Mouse (Mus musculus): Measurements from ENCODE around the gene Numb. TPM values are rescaled to one million over a fixed set of nuclear protein-coding genes. Genes with fewer than 3 reads are reported as not detected.

Numb gene
- total RNA-seq, 1 experiment: 17.2 TPM

DNA sequence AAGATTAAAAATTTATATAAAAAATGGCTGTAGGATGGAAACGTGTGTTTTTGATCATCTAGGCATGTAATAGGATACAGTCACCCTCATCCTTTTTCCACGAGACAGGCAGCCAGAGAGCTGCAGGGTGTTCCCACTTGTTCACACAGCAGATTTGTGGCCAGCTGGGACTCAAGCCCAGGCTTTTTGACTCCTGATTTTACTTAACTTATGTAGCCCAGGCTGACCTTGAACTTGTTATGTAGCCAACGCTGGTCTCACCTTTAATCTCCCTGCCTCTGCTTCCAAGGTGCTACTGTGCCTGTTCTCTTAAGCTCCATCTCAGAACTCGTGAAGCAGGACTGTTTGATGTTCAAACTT lies 132.0 kb downstream of the Numb start:
- in situ Hi-C loops (cut with MboI; ENCODE audit: low sequenced_read_pairs in 2 of 2, unreplicated experiment in 2 of 2): no loop called here
- 0 out of 2 replicates have a peak, but pooled peaks cover 2% of the 10 kb centered on the region for H3K36me3 ChIP-seq (ENCODE audit: control insufficient read depth, insufficient read depth, low read length, poor library complexity, severe bottlenecking)

GRCm38 (mm10) chr12:83789051-83789780 lies 132.5 kb downstream of the Numb start:
- DNase-seq (ENCODE audit: low read depth, low spot score): no peak
- no peak overlapping the region for H3K4me3 ChIP-seq (ENCODE audit: insufficient read depth in 1 of 2, low read depth in 1 of 2, low read length in 2 of 2, poor library complexity in 1 of 2, severe bottlenecking in 1 of 2)
- H3K4me1 ChIP-seq (ENCODE audit: control insufficient read depth in 2 of 2, insufficient read depth in 2 of 2, low read length in 2 of 2, poor library complexity in 1 of 2): no peaks in the 10 kb centered on the region
- H3K9me3 ChIP-seq (ENCODE audit: control insufficient read depth, insufficient read depth, low read depth, low read length): no peaks in the 10 kb centered on the region
- 0 out of 2 replicates have a peak, but pooled peaks cover 2% of the 10 kb centered on the region for H3K36me3 ChIP-seq (ENCODE audit: control insufficient read depth, insufficient read depth, low read length, poor library complexity, severe bottlenecking)
- TF ChIP-seq ZNF384 (IDR thresholded peaks at IDR 0.05; ENCODE audit: low read depth, low read length): no peak
- TF ChIP-seq HCFC1 (IDR thresholded peaks at IDR 0.05; ENCODE audit: borderline replicate concordance, insufficient read depth, low read length): no peak
- TF ChIP-seq CHD2 (IDR thresholded peaks at IDR 0.05; ENCODE audit: low read depth, low read length): no peak
- no peak for TF ChIP-seq MAFK (IDR thresholded peaks at IDR 0.05; ENCODE audit: insufficient read depth, low read depth, low read length)
- no peak for TF ChIP-seq ZC3H11A (IDR thresholded peaks at IDR 0.05; ENCODE audit: borderline replicate concordance, low read depth, low read length)
- no peak overlapping the region for H3K27ac ChIP-seq (ENCODE audit: insufficient read depth, low read depth, low read length, poor library complexity, severe bottlenecking)
- no peak overlapping the region for H3K9ac ChIP-seq (ENCODE audit: insufficient read depth, low read depth, low read length, poor library complexity, severe bottlenecking)
- in situ Hi-C loops (cut with MboI; ENCODE audit: low sequenced_read_pairs in 2 of 2, unreplicated experiment in 2 of 2): no loop called here

More for the DNA sequence above, 132.0 kb downstream of the Numb start:
- no peak overlapping the region for H3K27ac ChIP-seq (ENCODE audit: insufficient read depth, low read depth, low read length, poor library complexity, severe bottlenecking)
- TF ChIP-seq MAFK (IDR thresholded peaks at IDR 0.05; ENCODE audit: insufficient read depth, low read depth, low read length) (no peak), ZNF384 (IDR thresholded peaks at IDR 0.05; ENCODE audit: low read depth, low read length) (no peak), CHD2 (IDR thresholded peaks at IDR 0.05; ENCODE audit: low read depth, low read length) (no peak), HCFC1 (IDR thresholded peaks at IDR 0.05; ENCODE audit: borderline replicate concordance, insufficient read depth, low read length) (no peak), ZC3H11A (IDR thresholded peaks at IDR 0.05; ENCODE audit: borderline replicate concordance, low read depth, low read length) (no peak)
- H3K4me3 ChIP-seq (ENCODE audit: insufficient read depth in 1 of 2, low read depth in 1 of 2, low read length in 2 of 2, poor library complexity in 1 of 2, severe bottlenecking in 1 of 2): no peak overlapping the region
- H3K9ac ChIP-seq (ENCODE audit: insufficient read depth, low read depth, low read length, poor library complexity, severe bottlenecking): no peak overlapping the region
- no peaks in the 10 kb centered on the region for H3K4me1 ChIP-seq (ENCODE audit: control insufficient read depth in 2 of 2, insufficient read depth in 2 of 2, low read length in 2 of 2, poor library complexity in 1 of 2)
- no peak for DNase-seq (ENCODE audit: low read depth, low spot score)
- H3K9me3 ChIP-seq (ENCODE audit: control insufficient read depth, insufficient read depth, low read depth, low read length): no peaks in the 10 kb centered on the region

DNA sequence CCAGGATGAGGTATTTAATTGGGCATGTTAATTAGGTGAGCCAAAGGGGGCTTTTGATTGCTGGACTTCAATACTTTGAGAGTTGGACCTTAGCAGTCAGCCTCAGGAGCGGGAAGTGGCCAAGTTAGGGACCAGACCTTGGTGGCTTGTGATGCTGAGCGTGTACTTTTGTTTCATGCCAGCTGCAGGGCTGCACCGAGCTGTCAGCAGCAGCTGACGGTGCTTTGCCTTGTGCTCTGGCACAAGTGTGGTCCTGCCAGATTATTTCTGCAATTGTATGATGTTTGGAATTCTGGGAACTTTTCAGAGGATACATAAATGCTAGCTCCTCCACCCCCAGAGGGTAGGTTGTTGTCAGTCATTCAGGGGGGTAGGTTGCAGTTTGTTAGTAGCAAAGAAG lies 136.4 kb downstream of the Numb start:
- no peak overlapping the region for H3K4me3 ChIP-seq (ENCODE audit: insufficient read depth in 1 of 2, low read depth in 1 of 2, low read length in 2 of 2, poor library complexity in 1 of 2, severe bottlenecking in 1 of 2)
- in situ Hi-C loops (cut with MboI; ENCODE audit: low sequenced_read_pairs in 2 of 2, unreplicated experiment in 2 of 2): no loop called here
- no peaks in the 10 kb centered on the region for H3K9me3 ChIP-seq (ENCODE audit: control insufficient read depth, insufficient read depth, low read depth, low read length)
- DNase-seq (ENCODE audit: low read depth, low spot score): no peak
- H3K9ac ChIP-seq (ENCODE audit: insufficient read depth, low read depth, low read length, poor library complexity, severe bottlenecking): no peak overlapping the region
- H3K4me1 ChIP-seq (ENCODE audit: control insufficient read depth in 2 of 2, insufficient read depth in 2 of 2, low read length in 2 of 2, poor library complexity in 1 of 2): no peaks in the 10 kb centered on the region
- H3K36me3 ChIP-seq (ENCODE audit: control insufficient read depth, insufficient read depth, low read length, poor library complexity, severe bottlenecking): no peaks in the 10 kb centered on the region
- no peak overlapping the region for H3K27ac ChIP-seq (ENCODE audit: insufficient read depth, low read depth, low read length, poor library complexity, severe bottlenecking)
- TF ChIP-seq ZNF384 (IDR thresholded peaks at IDR 0.05; ENCODE audit: low read depth, low read length) (no peak), MAFK (IDR thresholded peaks at IDR 0.05; ENCODE audit: insufficient read depth, low read depth, low read length) (no peak), ZC3H11A (IDR thresholded peaks at IDR 0.05; ENCODE audit: borderline replicate concordance, low read depth, low read length) (no peak), CHD2 (IDR thresholded peaks at IDR 0.05; ENCODE audit: low read depth, low read length) (no peak), HCFC1 (IDR thresholded peaks at IDR 0.05; ENCODE audit: borderline replicate concordance, insufficient read depth, low read length) (no peak)

DNA sequence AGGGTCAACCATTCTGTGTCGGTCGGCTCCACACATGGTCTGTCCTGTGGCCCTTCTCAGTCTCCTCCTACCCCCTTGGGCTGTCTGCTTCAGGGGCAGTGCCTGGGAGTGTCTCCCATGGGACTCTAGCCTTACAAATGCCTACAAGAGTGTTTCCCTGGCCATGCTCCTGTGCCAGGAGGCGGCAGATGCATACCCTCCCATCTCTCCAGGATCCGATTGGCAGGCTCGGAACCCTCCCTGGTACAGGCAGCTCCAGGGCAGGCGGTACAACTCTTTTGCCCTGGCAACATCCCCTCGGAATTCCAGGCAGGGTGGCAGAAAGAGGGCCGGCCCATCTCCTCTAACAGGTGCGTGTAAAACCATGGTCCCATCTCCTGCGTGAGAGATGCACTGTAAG lies 139.1 kb downstream of the Numb start:
- in situ Hi-C loops (cut with MboI; ENCODE audit: low sequenced_read_pairs in 2 of 2, unreplicated experiment in 2 of 2): no loop called here

More for the DNA sequence above, 139.1 kb downstream of the Numb start:
- no peak overlapping the region for H3K27ac ChIP-seq (ENCODE audit: insufficient read depth, low read depth, low read length, poor library complexity, severe bottlenecking)
- TF ChIP-seq CHD2 (IDR thresholded peaks at IDR 0.05; ENCODE audit: low read depth, low read length): no peak
- no peak for TF ChIP-seq ZNF384 (IDR thresholded peaks at IDR 0.05; ENCODE audit: low read depth, low read length)
- no peak for TF ChIP-seq ZC3H11A (IDR thresholded peaks at IDR 0.05; ENCODE audit: borderline replicate concordance, low read depth, low read length)
- TF ChIP-seq MAFK (IDR thresholded peaks at IDR 0.05; ENCODE audit: insufficient read depth, low read depth, low read length): no peak
- no peak for TF ChIP-seq HCFC1 (IDR thresholded peaks at IDR 0.05; ENCODE audit: borderline replicate concordance, insufficient read depth, low read length)
- H3K9me3 ChIP-seq (ENCODE audit: control insufficient read depth, insufficient read depth, low read depth, low read length): no peaks in the 10 kb centered on the region
- no peak overlapping the region for H3K9ac ChIP-seq (ENCODE audit: insufficient read depth, low read depth, low read length, poor library complexity, severe bottlenecking)
- H3K4me1 ChIP-seq (ENCODE audit: control insufficient read depth in 2 of 2, insufficient read depth in 2 of 2, low read length in 2 of 2, poor library complexity in 1 of 2): no peaks in the 10 kb centered on the region
- H3K36me3 ChIP-seq (ENCODE audit: control insufficient read depth, insufficient read depth, low read length, poor library complexity, severe bottlenecking): no peaks in the 10 kb centered on the region
- DNase-seq (ENCODE audit: low read depth, low spot score): no peak
- no peak overlapping the region for H3K4me3 ChIP-seq (ENCODE audit: insufficient read depth in 1 of 2, low read depth in 1 of 2, low read length in 2 of 2, poor library complexity in 1 of 2, severe bottlenecking in 1 of 2)
